Mouse (Mus musculus) stomach, postnatal 0 days (tissue): Measurements from ENCODE around the gene 1700067P10Rik. TPM values are rescaled to one million over a fixed set of nuclear protein-coding genes. Genes with fewer than 3 reads are reported as not detected.

ENCODE experiments used
- ATAC-seq: fragments of 200-750 bp; cut with Nextera tagmentation; 2 replicates; pipeline ENCODE4 v1.8.0; 2017; ENCODE audit not compliant: low FRiP score, low TSS enrichment
- DNase-seq: peaks from one replicate; pipeline ENCODE4 v3.0.0-alpha.2; 2016; ENCODE audit warnings: low spot score
- H3K27ac ChIP-seq: fragments of 300-500 bp; sonication (generic); replicated peaks from 2 replicates; pipeline ENCODE4 v1.5.1; 2014; ENCODE audit warnings: mild to moderate bottlenecking, control low read depth
- H3K27me3 ChIP-seq: fragments of 300-500 bp; sonication (generic); 2 replicates; pipeline ENCODE4 v1.6.1; 2014; ENCODE audit warnings: low read length; ENCODE audit not compliant: control insufficient read depth, insufficient read depth
- H3K36me3 ChIP-seq: fragments of 300-500 bp; sonication (generic); 2 replicates; pipeline ENCODE4 v1.6.1; 2014; ENCODE audit warnings: low read length, mixed read lengths; ENCODE audit not compliant: control insufficient read depth, insufficient read depth
- H3K4me1 ChIP-seq: fragments of 300-500 bp; sonication (generic); replicated peaks from 2 replicates; pipeline ENCODE4 v1.6.1; 2014; ENCODE audit warnings: antibody characterized with exemption; ENCODE audit not compliant: control insufficient read depth, insufficient read depth
- H3K4me2 ChIP-seq: fragments of 300-500 bp; sonication (generic); replicated peaks from 2 replicates; pipeline ENCODE4 v1.6.1; 2014; ENCODE audit warnings: low read depth, mild to moderate bottlenecking, control low read depth, moderate library complexity
- H3K4me3 ChIP-seq: fragments of 300-500 bp; sonication (generic); 2 replicates; pipeline ENCODE4 v1.5.1; 2014; ENCODE audit warnings: low read depth, low read length, control low read depth
- H3K9ac ChIP-seq: fragments of 300-500 bp; sonication (generic); 2 replicates; pipeline ENCODE4 v1.6.1; 2014; ENCODE audit warnings: mild to moderate bottlenecking, low read length, control low read depth, mixed read lengths
- H3K9me3 ChIP-seq: fragments of 300-500 bp; sonication (generic); 2 replicates; pipeline ENCODE4 v1.6.1; 2016; ENCODE audit warnings: low read length; ENCODE audit not compliant: control insufficient read depth
- CTCF ChIP-seq: IDR thresholded peaks from 2 replicates; pipeline ENCODE4 v1.5.1; 2016; ENCODE audit warnings: antibody characterized with exemption, low read depth, mild to moderate bottlenecking, moderate library complexity
- EP300 ChIP-seq: optimal IDR thresholded peaks from 2 replicates; pipeline ENCODE3; 2016; ENCODE audit warnings: antibody characterized with exemption
- WGBS: fragments of 180-500 bp; shearing (Covaris S2); extraction: QIAGEN DNeasy Blood & Tissue Kit; methylation state at CpG from one replicate; pipeline ENCODE4 v1.1.7; 2014; 5-methylcytosine and 5-hydroxymethylcytosine counted together
- polyA plus RNA-seq: library from polyadenylated mRNA; unstranded; fragments of >200 nt; fragmentation: Nextera tagmentation; extraction: Ambion mirVana; gene quantifications from 2 replicates; pipeline ENCODE4 v1.2.1, GENCODE M21; 2015

Gene 1700067P10Rik
- polyA plus RNA-seq, 1 experiment from 2014 or later = not detected

DNA sequence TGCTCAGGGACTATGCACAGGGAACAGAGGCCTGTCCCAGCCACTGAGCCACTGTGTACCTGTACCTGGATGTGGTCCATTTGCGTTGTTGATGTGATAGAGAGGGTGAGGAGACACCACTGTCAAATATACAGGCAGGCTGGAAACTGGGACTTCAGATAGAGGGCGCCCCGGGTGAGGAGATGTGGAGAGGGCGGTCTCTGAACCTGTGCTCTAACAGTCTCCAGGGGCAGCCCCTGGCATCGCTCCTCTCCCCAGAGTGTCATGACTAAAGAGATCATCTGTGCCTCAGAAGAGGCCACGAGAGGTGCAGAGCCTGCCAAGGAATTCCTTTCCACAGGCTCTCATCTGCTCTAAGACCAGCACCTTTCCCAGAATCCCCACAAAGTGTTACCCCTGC lies 18.7 kb downstream of the 1700067P10Rik start:
- H3K9ac ChIP-seq = no peak overlapping the region
- 59% methylated on average over 6 of the region's 6 CpGs for WGBS

DNA sequence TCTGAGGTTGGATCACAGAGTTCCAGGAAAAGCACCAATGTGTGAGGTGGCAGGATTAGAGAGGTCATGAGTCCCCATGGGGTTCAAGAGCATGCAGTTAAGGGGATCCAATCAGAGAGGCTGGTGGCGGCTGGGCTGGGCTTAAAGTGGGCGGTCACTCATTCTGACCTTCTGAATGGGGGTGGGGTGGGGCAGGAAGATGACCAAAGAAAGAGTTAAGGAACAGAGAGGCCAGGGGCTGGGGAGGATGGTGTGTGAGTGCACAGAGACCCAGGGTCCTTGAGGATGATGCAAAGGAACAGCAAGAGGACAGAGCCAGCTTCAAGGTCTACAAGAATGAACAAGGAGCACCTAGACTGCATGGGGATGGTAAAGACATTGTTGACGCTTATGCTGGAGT lies 19.4 kb downstream of the 1700067P10Rik start:
- no peaks in the 10 kb centered on the region for H3K36me3 ChIP-seq
- no peaks in the 10 kb centered on the region for H3K9me3 ChIP-seq
- no peak for DNase-seq
- no peak for TF ChIP-seq EP300
- TF ChIP-seq CTCF = no peak
- no peak for ATAC-seq
- WGBS = 77% methylated on average over 3 of the region's 3 CpGs
- H3K4me2 ChIP-seq = no peak overlapping the region
- H3K4me1 ChIP-seq = no peaks in the 10 kb centered on the region
- H3K4me3 ChIP-seq = no peak overlapping the region
- H3K9ac ChIP-seq = no peak overlapping the region
- no peaks in the 10 kb centered on the region for H3K27me3 ChIP-seq
- no peak overlapping the region for H3K27ac ChIP-seq

More for the DNA sequence above, 18.7 kb downstream of the 1700067P10Rik start:
- Histone ChIP-seq H3K4me3 (no peak overlapping the region), H3K36me3 (no peaks in the 10 kb centered on the region), H3K4me1 (no peaks in the 10 kb centered on the region), H3K27me3 (no peaks in the 10 kb centered on the region), H3K9me3 (no peaks in the 10 kb centered on the region), H3K4me2 (no peak overlapping the region), H3K27ac (no peak overlapping the region)
- TF ChIP-seq CTCF (no peak), EP300 (no peak)
- no peak for ATAC-seq
- DNase-seq = no peak

- H3K27ac ChIP-seq = no peak overlapping the region
- 50% methylated on average over 8 of the region's 8 CpGs for WGBS
- no peak overlapping the region for H3K4me3 ChIP-seq
- TF ChIP-seq CTCF (peak; percentile 67), EP300 (no peak)
- H3K9me3 ChIP-seq = no peaks in the 10 kb centered on the region
- ATAC-seq = 0 out of 2 replicates have a peak, but pooled peaks have one; percentile 28
- peak; percentile 41 for DNase-seq
- no peaks in the 10 kb centered on the region for H3K4me1 ChIP-seq
- no peak overlapping the region for H3K4me2 ChIP-seq
- H3K9ac ChIP-seq = no peak overlapping the region
- no peaks in the 10 kb centered on the region for H3K36me3 ChIP-seq
- H3K27me3 ChIP-seq = no peaks in the 10 kb centered on the region
Observed at GRCm38 (mm10) chr17:48110547-48111287, 21.6 kb downstream of the 1700067P10Rik start.

GRCm38 (mm10) chr17:48118570-48118969 lies 29.5 kb downstream of the 1700067P10Rik start:
- H3K4me3 ChIP-seq = no peak overlapping the region
- WGBS = 70% methylated on average over 1 of the region's 1 CpGs
- no peak for TF ChIP-seq CTCF
- no peak for TF ChIP-seq EP300

GRCm38 (mm10) chr17:48119656-48120055 lies 30.5 kb downstream of the 1700067P10Rik start:
- H3K4me3 ChIP-seq = no peak overlapping the region
- 23% methylated on average over 3 of the region's 3 CpGs for WGBS
- H3K36me3 ChIP-seq = no peaks in the 10 kb centered on the region
- no peak overlapping the region for H3K9ac ChIP-seq
- ATAC-seq (peak; percentile 56; the same call in 1 of the 2 replicates), DNase-seq (peak; percentile 80)
- no peaks in the 10 kb centered on the region for H3K27me3 ChIP-seq
- no peak overlapping the region for H3K4me2 ChIP-seq
- H3K27ac ChIP-seq = no peak overlapping the region
- no peaks in the 10 kb centered on the region for H3K4me1 ChIP-seq
- TF ChIP-seq EP300 (no peak), CTCF (peak; percentile 95)
- no peaks in the 10 kb centered on the region for H3K9me3 ChIP-seq

More at GRCm38 (mm10) chr17:48118570-48118969, 29.5 kb downstream of the 1700067P10Rik start:
- H3K4me1 ChIP-seq = no peaks in the 10 kb centered on the region
- no peak for ATAC-seq
- H3K9me3 ChIP-seq = no peaks in the 10 kb centered on the region
- no peaks in the 10 kb centered on the region for H3K36me3 ChIP-seq
- no peak overlapping the region for H3K9ac ChIP-seq
- H3K4me2 ChIP-seq = no peak overlapping the region
- no peaks in the 10 kb centered on the region for H3K27me3 ChIP-seq
- no peak overlapping the region for H3K27ac ChIP-seq
- DNase-seq = no peak

- WGBS = 89% methylated on average over 20 of the region's 20 CpGs
- no peak overlapping the region for H3K9ac ChIP-seq
- H3K27me3 ChIP-seq = no peaks in the 10 kb centered on the region
- H3K4me3 ChIP-seq = no peak overlapping the region
- no peaks in the 10 kb centered on the region for H3K36me3 ChIP-seq
- no peak overlapping the region for H3K4me2 ChIP-seq
- no peak for TF ChIP-seq CTCF
- TF ChIP-seq EP300 = no peak
- no peaks in the 10 kb centered on the region for H3K9me3 ChIP-seq
- DNase-seq (no peak), ATAC-seq (no peak)
- no peaks in the 10 kb centered on the region for H3K4me1 ChIP-seq
- no peak overlapping the region for H3K27ac ChIP-seq
Observed at GRCm38 (mm10) chr17:48120456-48120855, 31.3 kb downstream of the 1700067P10Rik start.
